Mouse (Mus musculus): Measurements from ENCODE around the gene Arf5. TPM values are rescaled to one million over a fixed set of nuclear protein-coding genes. Genes with fewer than 3 reads are reported as not detected.

The Arf5 gene
- polyA plus RNA-seq, 1 experiment = 317 TPM

DNA sequence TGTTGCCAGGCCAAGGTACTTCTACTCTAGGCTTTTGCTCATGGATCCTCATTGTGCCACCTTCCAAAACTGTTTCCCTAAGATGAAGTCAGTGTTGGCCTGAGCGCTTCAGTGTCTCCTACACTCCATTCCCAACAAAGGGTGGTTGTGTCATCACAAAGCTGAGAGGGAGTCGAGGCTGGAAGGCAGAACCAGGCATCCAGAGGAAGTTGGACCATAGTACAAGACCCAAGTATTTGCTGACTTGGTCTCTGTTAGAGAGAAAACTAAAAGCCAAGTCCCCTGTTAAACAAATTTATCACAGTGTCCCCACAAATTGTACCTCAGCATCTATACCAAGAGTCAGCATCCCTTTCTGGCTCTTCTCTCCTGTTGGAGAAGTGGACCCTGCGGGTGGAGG, 4.9 kb downstream of the Arf5 start, which contains the start of gene Gcc1:
Gene Gcc1 (minus strand): TSS at position 101 of the 400 bp plus-strand sequence.
- no peak for DNase-seq (ENCODE audit: low read depth)

DNA sequence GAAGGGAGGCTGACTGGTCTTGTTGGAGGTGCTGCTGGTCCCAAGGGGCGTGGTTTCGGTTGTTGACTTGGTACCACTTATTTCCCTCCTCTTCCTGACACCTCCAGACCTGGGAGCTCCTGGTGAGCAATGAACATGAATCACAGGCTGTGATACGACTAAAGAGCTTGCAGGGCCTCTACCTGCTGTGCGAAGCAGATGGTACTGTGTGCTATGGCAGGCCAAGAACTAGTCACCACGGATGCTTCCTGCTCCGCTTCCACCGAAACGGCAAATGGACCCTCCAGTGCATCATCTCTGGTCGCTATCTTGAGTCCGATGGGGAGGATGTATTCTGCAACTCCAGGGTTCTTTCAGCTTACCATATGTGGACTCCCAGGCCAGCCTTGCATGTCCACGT, 6.5 kb downstream of the Arf5 start:
- no peak for DNase-seq (ENCODE audit: low read depth)

DNA sequence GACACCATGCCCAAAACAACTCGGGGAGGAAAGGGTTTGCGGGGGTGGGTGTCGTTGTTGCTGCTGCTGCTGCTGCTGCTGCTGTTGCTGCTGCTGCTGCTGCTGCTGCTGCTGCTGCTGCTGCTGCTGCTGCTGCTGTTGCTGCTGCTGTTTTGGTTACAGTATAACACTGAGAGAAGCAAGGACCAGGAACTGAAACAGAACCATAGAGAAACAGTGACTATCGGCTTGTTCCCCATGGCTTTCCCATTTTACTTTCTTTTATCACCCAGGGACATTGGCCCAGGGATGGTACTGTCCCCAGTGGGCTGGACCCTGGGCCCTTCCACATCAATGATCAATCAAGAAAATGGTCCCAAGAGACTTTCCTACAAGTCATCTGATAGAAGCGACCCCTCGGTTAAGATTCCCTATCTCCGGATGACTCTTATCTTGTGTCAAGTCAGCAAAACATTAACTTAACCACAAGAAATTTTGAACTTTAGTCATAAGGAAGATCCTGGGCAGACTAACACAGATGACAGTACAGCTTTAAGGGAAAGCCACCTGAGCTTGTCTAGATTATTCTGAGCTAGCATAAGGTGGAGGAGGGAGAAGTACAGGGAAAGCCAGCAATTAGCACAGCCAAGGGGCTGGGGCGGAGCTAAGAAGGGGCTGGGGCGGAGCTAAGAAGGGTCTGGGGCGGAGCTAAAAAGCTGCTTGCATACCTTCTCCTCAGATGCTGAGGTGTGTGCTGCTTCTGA, 7.6 kb downstream of the Arf5 start:
- no peak for DNase-seq (ENCODE audit: low read depth)

DNA sequence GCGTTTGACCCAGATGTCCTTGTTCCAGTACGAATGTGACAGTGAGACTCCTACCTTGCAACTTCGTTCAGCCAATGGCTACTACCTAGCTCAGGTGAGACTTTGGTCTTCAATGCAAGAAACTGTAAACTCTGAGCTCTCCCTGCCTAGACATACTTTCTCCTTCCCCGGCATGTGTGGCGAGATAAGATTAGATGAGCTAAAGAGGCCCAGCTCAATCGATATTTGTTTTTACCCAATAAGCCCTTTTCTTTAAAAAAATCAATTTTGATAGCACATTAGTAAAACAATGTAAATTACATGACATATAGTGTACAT, 8.1 kb downstream of the Arf5 start:
- DNase-seq (ENCODE audit: low read depth) = no peak

DNA sequence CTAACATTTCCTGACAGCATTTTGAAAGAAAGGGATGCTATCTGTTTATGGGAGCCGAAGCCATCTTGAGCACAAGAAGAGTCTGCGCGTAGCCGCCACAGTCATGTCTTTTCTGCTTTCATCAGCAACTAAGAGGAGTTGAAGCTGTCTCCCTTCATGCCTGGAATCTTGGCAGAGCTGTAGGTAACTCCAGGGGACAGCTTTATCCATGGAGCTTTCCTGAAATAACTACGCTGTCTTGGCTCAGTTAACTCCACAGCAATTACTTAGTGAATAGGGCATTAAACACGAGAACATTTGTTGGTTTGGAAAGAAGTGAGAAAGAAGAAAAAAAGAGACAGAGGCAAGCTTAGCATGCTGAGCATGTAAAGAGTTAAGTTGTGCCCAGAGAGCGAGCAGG, 24.6 kb downstream of the Arf5 start:
- DNase-seq (ENCODE audit: low read depth) = no peak

DNA sequence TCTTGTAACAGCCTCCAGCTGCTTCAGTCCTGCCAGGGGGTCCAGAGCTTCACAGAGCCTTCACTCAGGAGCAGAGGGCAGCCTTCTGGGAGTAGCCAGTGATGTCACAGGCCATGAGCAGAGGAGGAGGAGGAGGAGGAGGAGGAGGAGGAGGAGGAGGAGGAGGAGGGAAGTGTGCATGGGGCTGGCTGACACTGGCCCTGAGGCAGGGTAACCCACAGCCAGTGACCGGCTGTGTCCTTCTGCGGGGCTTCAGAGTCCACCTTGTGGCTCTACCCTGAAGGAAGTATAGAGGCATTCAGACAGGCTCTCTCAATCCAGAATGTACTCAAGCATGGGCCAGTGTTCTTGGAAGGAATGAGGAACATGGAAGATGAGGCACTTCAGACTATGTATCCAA, 25.9 kb downstream of the Arf5 start, which contains the start of gene Pax4:
Gene Pax4 (minus strand): TSS at position 101 of the 400 bp plus-strand sequence.
- no peak for DNase-seq (ENCODE audit: low read depth)

DNA sequence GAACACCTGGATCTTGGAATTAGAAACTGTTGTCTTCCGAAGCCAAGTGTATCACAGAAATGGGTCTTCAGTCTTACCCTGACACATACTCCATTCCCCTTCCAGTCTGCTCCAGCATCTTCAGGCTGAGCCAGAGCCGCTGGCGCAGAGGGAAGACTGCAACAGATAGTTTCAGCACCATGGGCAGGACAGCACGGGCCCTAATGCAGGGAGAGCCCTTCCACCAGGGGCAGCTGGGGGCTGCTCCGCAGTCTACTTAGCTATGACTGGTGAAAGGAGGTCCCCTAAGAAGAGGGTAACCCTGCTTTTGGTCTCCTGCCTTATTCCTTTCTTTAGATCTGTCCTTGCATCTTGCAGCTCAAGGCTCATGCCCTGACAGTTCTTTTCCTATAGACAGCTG, 27.1 kb downstream of the Arf5 start:
- no peak for DNase-seq (ENCODE audit: low read depth)

DNA sequence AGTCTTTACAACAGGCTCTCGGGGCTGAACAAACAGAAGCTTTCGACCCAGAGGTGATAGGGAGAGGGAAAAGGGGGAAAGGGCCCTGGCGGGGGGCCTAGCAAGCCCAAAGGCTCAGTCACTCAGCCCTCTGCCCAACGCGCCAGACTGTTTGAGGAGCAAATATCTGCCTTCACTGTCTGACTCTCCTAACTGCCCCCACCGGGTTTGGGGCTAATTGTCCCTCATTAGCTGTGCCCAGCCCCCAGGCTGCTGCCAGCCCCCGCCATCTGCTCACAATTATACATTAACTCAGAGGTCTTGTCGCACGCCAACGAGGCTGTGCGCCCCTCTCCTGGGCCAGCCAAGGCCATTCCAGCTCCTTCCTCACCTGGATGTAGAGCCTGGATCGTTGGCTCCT, 27.6 kb downstream of the Arf5 start:
- no peak for DNase-seq (ENCODE audit: low read depth)

DNA sequence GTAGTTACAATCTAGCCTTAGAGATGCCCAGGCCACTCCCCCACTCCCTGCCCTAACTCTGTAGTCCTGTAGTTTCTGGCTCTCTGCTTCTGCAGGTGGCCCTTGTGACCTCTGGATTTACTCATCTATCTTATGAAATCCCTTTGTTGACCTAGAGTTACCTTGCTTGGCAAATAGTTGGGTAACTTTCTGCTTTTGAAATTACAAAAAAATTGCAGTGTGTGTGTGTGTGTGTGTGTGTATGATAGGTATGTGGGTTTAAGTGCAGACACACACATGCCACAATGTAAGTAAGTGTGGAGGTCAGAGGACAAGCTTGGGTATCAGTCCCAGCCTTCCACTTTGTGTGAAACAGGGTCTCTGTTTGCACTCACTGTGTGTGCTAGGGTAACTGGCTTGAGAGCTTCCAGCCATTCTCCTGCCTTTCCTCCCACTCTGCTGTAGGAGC, 35.9 kb downstream of the Arf5 start:
- peak; percentile 70 for DNase-seq (ENCODE audit: low read depth)

DNA sequence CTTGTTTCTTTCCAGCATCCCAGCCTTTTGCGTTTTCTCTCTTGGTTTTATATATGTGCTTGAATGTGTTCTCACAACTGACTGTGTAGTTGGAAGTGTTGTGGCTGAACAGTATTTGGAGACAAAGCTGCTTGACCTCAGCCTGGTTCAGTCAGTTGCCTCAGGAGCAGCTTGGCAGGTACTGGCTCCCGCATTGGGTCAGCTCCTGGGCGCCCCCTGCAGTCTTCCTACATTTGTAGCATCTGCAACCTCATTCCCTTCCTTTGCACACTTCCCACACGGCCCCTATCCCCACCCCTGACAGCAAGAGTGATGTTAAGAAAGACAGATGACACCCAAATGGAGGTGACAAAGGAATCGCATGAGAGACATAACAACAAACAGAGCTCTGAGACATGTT, 37.2 kb downstream of the Arf5 start:
- DNase-seq (ENCODE audit: low read depth) = no peak

DNA sequence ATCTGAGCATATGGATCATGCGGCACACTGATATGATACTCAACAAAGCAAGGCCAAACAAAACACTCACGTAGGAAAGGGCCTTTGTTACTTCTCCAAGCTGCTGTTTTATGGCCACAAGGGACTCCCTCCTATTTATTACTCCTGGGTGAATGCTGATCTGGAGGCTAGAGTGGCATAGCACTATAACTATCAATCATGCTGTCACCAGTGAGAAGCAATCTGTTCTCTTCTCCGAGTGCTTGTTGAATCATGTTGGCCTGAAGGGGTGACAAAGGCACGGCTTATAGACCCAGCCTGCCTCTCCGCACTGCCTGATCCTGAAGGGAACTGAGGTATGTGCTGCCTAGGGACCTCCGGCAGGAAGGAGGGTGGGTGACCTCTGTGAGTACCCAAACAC, 41.3 kb downstream of the Arf5 start:
- no peak for DNase-seq (ENCODE audit: low read depth)

DNA sequence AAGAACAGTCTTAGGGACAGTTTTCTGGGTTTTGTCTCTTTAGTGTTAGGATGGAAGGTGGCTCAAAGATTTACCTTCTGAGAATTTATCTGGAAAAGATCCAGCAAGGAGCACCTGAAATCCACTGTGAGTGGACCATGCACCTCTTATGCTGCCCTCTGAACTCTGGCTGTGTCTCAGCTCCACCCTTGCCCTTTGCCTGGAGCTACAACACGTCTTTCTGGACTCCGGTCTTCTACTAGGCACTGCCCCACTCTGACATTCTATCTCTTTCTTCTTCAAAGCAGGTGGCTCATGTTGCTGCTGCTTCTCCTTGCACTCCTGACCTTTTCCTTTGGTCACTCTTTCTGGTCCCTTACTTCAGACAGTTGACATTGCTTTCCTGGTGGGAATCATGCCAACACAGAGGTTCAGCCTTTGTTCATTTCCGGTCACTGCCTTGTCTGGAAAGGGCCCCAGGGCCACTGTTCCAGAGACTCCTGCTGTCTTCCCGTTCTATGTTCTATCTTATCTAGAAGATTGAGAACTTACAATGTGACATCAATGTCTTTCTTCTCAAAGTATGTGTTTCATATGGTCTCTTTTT, 46.8 kb downstream of the Arf5 start:
- no peak for DNase-seq (ENCODE audit: low read depth)

DNA sequence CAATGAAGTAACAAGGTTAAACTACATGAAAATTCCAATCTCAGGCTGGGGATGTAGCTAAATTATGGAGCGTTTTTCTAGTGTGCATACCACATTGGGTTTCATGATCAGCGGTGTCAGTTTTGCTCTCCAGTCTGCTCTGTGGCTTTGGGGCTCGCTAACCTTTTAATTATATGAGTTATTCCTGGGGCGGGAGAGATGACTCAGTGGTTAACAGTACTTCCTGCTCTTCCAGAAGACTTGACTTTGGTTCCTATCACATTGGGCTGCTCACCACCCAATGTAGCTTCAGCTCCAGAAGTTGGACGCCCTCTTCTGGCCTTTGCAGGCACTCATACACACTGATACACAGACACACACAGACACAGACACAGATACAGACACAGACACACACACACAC, 47.3 kb downstream of the Arf5 start:
- DNase-seq (ENCODE audit: low read depth) = no peak

DNA sequence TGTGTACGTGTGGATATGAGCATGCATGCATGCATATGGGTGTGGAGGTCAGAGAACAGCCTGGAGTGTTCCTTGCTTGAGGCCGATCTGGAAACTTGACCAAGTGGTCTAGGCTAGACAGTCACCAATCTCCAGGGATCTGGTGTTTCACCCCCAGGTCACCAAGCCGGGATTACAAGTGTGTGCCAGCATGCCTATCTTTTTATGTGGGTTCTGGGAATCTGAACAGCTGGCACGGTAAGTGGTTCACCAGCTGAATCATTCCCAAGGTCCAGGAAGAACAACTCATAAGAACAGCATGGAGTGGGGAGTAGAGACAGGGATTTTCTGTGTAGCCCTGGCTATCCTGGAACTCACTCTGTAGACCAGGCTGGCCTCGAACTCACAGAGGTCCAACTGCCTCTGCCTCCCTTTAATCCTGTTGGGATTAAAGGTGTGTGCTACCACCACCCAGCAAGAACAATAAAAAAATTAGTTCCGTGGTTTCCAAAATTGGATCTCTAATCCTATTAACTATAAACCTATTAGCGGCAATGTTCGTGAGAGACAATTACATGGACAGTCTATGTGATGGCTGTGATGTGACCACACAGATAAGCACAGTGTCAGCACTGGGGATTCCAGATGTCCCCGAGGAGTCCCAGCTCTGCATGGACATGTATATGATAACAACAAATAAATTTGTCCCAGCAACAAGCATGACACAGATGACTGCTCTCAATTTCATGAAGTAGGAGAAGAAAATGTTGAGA, 48.1 kb downstream of the Arf5 start:
- DNase-seq (ENCODE audit: low read depth) = no peak

DNA sequence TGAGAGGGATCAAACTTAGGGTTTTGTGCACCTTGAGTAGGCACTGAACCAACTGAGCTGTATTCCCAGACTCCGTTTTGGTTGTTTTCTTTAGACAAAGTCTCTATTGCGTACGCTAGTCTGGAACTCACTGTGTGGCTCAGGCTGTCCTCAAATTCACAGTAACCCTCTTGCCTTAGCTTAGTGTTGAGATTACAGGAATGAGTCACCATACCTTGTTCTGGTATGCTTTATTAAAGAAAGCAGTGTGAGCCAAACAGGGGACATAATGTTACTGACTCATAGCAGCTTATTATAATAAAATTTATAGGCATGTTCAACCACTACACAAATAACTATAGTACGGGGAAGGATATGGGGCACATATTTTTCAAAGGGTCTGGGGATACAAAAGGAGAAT, 50.9 kb downstream of the Arf5 start:
- DNase-seq (ENCODE audit: low read depth) = no peak

DNA sequence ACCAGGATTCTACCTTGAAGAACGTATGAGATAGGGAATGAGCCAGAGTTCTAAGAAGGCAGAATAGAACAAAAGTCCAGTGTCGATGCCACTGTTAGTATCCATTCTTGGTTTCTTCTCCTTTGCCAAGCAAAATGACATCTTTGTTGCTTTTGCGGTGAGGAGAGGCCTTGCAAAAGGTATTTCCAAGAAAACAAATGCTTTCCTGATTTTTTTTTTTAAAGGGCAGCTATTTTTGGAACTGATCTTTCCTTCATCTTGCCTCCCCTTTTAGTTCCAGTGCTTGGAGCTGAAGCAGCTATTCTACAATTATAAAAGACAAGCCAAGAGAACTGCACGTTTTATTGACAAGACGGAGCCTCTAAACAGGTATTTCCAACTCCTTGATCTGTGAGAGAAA, 51.5 kb downstream of the Arf5 start, which contains the start of gene Snd1:
Gene Snd1 (plus strand): TSS at position 301 of the 400 bp plus-strand sequence.
- DNase-seq (ENCODE audit: low read depth) = no peak

Other genes with a start within 250 kb of the Arf5 start
- 2.8 and 4.8 TPM in 2 replicates for gene Zfp800, start 25.6 kb upstream of the Arf5 start, polyA plus RNA-seq (2012; rRNA removed)
- 2.7 and 4.6 TPM in 2 replicates for gene Fscn3, start 4.2 kb downstream of the Arf5 start, polyA plus RNA-seq (2012; rRNA removed)
- 7.2 and 8.9 TPM in 2 replicates for gene Gcc1, start 4.8 kb downstream of the Arf5 start, polyA plus RNA-seq (2012; rRNA removed)
- not detected in 2 replicates for gene Pax4, start 25.8 kb downstream of the Arf5 start, polyA plus RNA-seq (2012; rRNA removed)
- gene Snd1, start 51.6 kb downstream of the Arf5 start, polyA plus RNA-seq (2012; rRNA removed) = 120 and 152 TPM in 2 replicates